Mouse (Mus musculus): ENCODE data around the gene Figla. TPM values are rescaled to one million over a fixed set of nuclear protein-coding genes. Genes with fewer than 3 reads are reported as not detected.

Gene Figla
- total RNA-seq, 2 experiments from 2014 or later: not detected

DNA sequence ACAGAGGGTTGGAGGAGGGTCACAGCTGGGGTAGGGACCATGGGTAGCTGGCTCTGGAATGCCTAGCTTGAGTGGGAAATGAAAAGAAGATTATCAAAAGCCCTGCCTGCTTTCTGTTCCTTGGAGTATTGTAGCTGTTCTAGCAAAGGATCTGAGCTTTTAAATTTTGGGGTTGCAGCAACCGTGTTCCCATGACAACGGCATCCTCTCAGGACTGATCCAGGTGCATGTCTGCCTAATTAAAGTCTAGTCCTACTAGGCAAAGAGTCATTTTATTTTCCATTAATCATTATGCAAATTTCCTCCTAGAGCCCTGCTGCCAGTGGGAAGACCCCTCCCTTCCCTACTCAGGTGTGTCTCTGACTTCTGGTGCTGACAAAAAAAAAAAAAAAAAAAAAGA is 46.7 kb downstream of the Figla start:
- intact Hi-C loops (cut with DNase I): no loop called here

DNA sequence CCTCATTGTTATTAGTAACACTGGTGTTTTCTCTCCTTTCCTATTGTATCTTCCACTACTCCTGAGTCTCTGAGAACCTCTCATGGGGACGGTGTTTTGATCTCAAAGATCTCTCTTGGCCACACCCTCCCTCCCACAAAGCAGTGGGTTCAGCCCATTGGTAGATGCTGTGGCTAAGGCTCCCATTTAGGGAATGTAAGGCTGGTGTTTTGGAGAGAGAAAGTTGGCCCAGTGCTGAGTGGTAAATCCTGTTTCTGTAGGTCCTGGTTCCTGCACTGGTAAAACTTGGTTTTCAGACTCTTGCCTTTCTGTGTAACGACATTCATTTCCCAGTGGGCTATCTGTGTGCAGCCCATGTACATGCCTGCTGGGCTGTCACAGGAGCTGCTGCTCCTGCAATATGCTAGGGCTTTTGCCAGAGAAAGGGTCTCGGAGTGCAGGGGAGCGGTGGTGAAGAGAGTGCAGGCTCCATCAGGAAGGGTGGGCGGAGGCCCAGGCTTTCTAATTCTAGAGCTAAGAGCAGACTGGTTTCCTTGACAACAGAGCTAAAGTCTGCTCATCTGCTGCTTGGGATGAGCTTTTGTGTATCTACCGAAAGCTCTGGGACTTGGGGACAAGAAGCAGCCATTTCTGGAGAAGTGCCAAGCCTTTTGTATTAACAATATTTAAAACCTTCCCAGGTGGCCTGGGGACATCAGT is 48.5 kb downstream of the Figla start:
- intact Hi-C loops (cut with DNase I): loop anchor here (5.0 kb wide), 1 partner anchor 38 kb away; no protein-coding TSS in a partner anchor
- peak; percentile 84 to 95 for DNase-seq (ENCODE audit: low spot score in 2 of 2)

More for the DNA sequence above, 46.7 kb downstream of the Figla start:
- DNase-seq (ENCODE audit: low spot score in 2 of 2): no peak

DNA sequence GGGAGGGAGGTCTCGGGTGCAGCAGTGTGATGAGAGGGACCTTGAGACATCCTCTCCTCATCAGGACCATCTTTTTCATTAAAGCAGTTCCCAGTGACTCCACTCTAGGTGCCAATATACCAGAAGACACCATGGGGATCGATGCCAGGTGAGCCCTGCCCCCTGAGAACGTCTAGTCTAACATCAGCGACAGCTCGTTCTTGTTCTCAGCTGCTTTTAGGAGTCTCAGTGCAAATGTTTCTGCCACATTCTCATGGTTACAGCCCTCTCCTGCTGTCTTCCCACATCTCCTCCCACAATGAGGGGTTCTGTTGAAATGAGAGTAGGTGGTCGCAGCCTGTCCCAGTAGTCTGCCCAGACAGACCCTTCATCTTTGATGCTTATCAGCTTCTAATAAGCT is 50.8 kb downstream of the Figla start:
- no peak for DNase-seq (ENCODE audit: low spot score in 2 of 2)
- intact Hi-C loops (cut with DNase I): loop anchor here (5.0 kb wide), 1 partner anchor 36 kb away; no protein-coding TSS in a partner anchor

DNA sequence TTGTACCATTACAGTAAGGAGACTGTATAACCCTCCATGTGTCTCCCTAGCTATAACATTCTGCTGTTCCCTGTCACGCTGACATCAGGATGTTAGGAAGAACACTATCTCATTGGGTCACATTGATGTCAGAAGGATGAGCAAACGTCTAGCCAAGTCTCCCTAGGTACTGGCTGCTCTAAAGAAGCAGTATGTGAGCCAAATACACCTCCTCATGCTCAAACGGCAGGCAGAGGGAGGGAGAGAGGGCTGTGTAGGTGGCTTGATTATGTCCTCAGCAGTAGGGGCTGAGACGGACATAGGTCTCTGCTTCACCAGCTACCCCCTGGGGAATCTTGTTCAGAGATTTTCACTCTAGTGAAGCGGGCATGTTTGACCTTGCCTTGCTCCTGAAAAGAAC is 51.2 kb downstream of the Figla start:
- intact Hi-C loops (cut with DNase I): loop anchor here (5.0 kb wide), 1 partner anchor 35 kb away; no protein-coding TSS in a partner anchor
- peak in 1 of 2 experiments; percentile 81 for DNase-seq (ENCODE audit: low spot score in 2 of 2)

DNA sequence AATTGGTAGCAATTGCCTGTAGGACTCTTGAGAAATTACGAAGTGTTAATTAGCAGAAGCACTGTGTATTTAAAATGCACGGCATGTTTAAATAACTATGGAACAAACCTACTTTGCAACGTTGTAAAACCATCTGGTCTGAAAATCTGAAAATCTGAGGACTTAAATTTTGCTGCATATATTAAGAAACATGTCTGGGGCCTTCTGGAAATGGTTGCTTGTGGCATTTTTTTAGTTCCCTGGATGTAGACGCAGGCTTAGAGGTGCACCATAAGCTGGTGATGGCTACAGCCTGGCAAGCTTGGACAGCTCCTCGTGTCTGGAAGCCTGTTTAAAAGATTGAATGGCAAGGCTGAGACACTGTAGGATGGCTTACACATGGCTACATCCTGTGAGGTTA is 53.0 kb downstream of the Figla start:
- peak in 1 of 2 experiments; percentile 85 for DNase-seq (ENCODE audit: low spot score in 2 of 2)
- intact Hi-C loops (cut with DNase I): loop anchor here (2.0 to 5.0 kb wide), 3 partner anchors 30 to 38 kb away; no protein-coding TSS in a partner anchor

DNA sequence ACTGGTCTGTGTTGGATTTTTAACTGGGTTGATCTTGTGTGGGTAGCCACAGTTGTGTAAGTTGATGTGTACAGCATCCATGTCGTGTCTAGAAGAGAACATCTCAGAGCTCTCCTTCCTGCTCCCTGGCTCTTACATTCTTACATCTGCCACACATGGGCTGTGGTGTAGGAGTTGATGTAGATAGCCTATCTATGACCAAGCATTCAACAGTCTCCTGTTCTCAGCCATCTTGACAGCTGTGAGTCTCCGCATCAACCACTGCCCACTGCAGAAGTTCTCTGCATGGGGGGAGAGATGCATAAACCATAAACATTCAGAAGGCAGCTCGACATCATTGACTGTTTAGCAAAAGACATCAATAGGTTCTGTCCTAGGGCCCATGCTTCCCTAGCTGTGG is 53.9 kb downstream of the Figla start:
- DNase-seq (ENCODE audit: low spot score in 2 of 2): no peak
- intact Hi-C loops (cut with DNase I): loop anchor here (2.0 to 5.0 kb wide), 3 partner anchors 31 to 39 kb away; no protein-coding TSS in a partner anchor

DNA sequence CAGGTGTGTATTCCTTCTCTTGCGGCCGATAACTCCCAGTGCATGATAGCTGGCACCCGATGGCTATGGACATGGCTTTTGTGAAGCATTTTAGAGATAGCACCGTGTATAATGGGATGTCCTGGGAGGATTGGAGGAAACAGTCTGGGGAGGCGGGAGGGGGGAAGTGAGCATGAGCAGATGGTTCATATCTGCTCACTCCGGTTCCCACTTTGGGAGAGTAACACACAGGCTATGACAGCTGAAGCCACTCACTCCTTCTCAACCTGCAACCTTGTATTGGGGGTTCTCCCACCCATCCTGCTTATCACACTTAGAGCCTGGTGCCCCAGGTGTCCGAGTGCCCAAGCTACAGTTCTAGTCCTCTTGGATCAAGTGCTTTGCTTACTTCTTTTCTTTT is 54.3 kb downstream of the Figla start:
- no peak for DNase-seq (ENCODE audit: low spot score in 2 of 2)
- intact Hi-C loops (cut with DNase I): no loop called here

Other genes starting within 250 kb of the Figla start
- 1 to 10 TPM; 2.1 to 2.6 TPM for gene Nat8f6, start 195.2 kb upstream of the Figla start, total RNA-seq (2021)
- gene Nat8f5, start 195.2 kb upstream of the Figla start, total RNA-seq (2021): 1 to 10 TPM; 5.8 to 6.2 TPM
- gene Nat8, start 184.1 kb upstream of the Figla start, total RNA-seq (2021): 1 to 10 TPM; 2.6 to 3.5 TPM
- 1 to 10 TPM; 1.0 to 2.1 TPM for gene Nat8f2, start 147.0 kb upstream of the Figla start, total RNA-seq (2021)
- gene Nat8f4, start 111.3 kb upstream of the Figla start, total RNA-seq (2021): 1 to 10 TPM; 6.5 TPM
- gene Tprkb, start 104.3 kb upstream of the Figla start, total RNA-seq (2021): 10 to 100 TPM; 47.6 to 53.0 TPM
- 10 to 100 TPM; 30.5 to 30.7 TPM for gene Nat8f1, start 100.5 kb upstream of the Figla start, total RNA-seq (2021)
- 10 to 100 TPM; 69.9 to 89.7 TPM for gene Dusp11, start 54.5 kb upstream of the Figla start, total RNA-seq (2021)
- 100 to 1,000 TPM; 232 to 242 TPM for gene Add2, start 12.5 kb downstream of the Figla start, total RNA-seq (2021)
- gene Tgfa, start 179.1 kb downstream of the Figla start, total RNA-seq (2021): 10 to 100 TPM; 13.8 to 22.5 TPM